Mouse (Mus musculus) embryonic fibroblast, embryonic 13.5 days (primary cell): Measurements from ENCODE around the gene Alb.

Experiments used
- CTCF ChIP-seq: IDR thresholded peaks from 2 replicates; pipeline ENCODE4 v1.5.1; 2011; ENCODE audit warnings: mild to moderate bottlenecking, control low read depth, low read length, moderate library complexity, borderline replicate concordance; ENCODE audit not compliant: insufficient read depth
- POLR2A ChIP-seq: IDR thresholded peaks from 2 replicates; pipeline ENCODE4 v1.6.1; 2011; ENCODE audit warnings: low read depth, mild to moderate bottlenecking, control low read depth, low read length, moderate library complexity

DNA sequence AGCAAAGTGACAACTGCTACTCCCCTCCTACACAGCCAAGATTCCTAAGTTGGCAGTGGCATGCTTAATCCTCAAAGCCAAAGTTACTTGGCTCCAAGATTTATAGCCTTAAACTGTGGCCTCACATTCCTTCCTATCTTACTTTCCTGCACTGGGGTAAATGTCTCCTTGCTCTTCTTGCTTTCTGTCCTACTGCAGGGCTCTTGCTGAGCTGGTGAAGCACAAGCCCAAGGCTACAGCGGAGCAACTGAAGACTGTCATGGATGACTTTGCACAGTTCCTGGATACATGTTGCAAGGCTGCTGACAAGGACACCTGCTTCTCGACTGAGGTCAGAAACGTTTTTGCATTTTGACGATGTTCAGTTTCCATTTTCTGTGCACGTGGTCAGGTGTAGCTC is 13.7 kb downstream of the Alb start:
- TF ChIP-seq CTCF (no peak), POLR2A (no peak)
